Mouse (Mus musculus) midbrain, embryonic 10.5 days (tissue): ENCODE data around the gene Tuba4a. TPM values are rescaled to one million over a fixed set of nuclear protein-coding genes. Genes with fewer than 3 reads are reported as not detected.
A peak's percentile ranks its signal among the peaks of the same experiment; 100 is the strongest.

Source experiments
- DNase-seq: peaks from one replicate; pipeline ENCODE4 v3.0.0-alpha.2; 2017; ENCODE audit warnings: low spot score
- H3K27ac ChIP-seq: fragments of 300-500 bp; sonication (generic); replicated peaks from 2 replicates; pipeline ENCODE4 v1.5.1; 2016; ENCODE audit warnings: mild to moderate bottlenecking
- H3K27me3 ChIP-seq: fragments of 300-500 bp; sonication (generic); 2 replicates; pipeline ENCODE4 v1.6.1; 2016; ENCODE audit warnings: low read depth, mild to moderate bottlenecking; ENCODE audit not compliant: poor library complexity, severe bottlenecking
- H3K36me3 ChIP-seq: fragments of 300-500 bp; sonication (generic); 2 replicates; pipeline ENCODE4 v1.6.1; 2016; ENCODE audit warnings: mild to moderate bottlenecking, moderate library complexity
- H3K4me1 ChIP-seq: fragments of 300-500 bp; sonication (generic); 2 replicates; pipeline ENCODE4 v1.6.1; 2016
- H3K4me3 ChIP-seq: fragments of 300-500 bp; sonication (generic); 2 replicates; pipeline ENCODE4 v1.5.1; 2016; ENCODE audit warnings: mild to moderate bottlenecking, moderate library complexity
- H3K9me3 ChIP-seq: fragments of 300-500 bp; sonication (generic); replicated peaks from 2 replicates; pipeline ENCODE4 v1.6.1; 2016; ENCODE audit warnings: mild to moderate bottlenecking
- WGBS: fragments of 180-500 bp; shearing (Covaris S2); methylation state at CpG from one replicate; pipeline ENCODE4 v1.1.7; 2016; 5-methylcytosine and 5-hydroxymethylcytosine counted together
- polyA plus RNA-seq: library from polyadenylated mRNA; unstranded; fragments of >200 nt; fragmentation: Nextera tagmentation; extraction: Ambion mirVana; gene quantifications from 2 replicates; pipeline ENCODE4 v1.2.1, GENCODE M21; 2016

Tuba4a gene
- polyA plus RNA-seq, 1 experiment from 2014 or later = 10.0 TPM

- Histone ChIP-seq H3K27ac (no peak overlapping the region), H3K4me3 (peak overlapping the region; percentile 86; the same call in 1 of the 2 replicates), H3K27me3 (no peaks in the 10 kb centered on the region), H3K9me3 (no peaks in the 10 kb centered on the region), H3K4me1 (peaks cover 28% of the 10 kb centered on the region), H3K36me3 (peaks cover 35% of the 10 kb centered on the region)
- 63% methylated on average over 2 of the region's 2 CpGs for WGBS
- DNase-seq = no peak
These were observed 29.1 kb downstream of the Tuba4a start for GRCm38 (mm10) chr1:75190577-75190976.

DNA sequence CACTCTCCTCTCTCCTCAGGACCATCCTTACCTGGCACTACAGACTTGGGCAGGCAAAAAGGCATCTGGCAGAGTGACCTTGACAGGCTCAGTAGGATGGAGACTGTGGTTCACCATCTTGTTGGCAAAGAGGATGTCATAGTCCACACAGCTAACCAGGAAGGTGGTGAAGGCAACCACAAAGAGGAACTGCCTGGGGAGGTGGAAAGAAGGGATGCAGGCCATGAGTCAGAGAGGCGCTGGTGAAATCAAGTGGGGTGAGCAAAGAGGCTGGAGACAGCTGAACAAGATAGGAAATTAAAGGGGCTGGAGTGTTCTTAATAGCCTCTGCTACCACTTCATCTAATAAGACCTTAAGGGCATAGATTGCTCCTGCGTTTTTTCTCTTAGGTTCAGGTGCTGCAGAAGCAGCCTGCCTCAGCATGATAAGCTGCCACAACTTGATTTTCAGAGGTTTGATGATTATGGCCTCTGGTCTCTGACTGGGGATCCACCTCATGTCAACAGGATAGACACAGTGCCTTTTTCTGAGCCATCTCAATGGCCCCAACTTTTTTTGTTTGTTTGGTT lies 31.7 kb downstream of the Tuba4a start:
- no peak overlapping the region for H3K4me3 ChIP-seq
- H3K27ac ChIP-seq = no peak overlapping the region
- peaks cover 42% of the 10 kb centered on the region for H3K36me3 ChIP-seq
- no peaks in the 10 kb centered on the region for H3K27me3 ChIP-seq
- no peaks in the 10 kb centered on the region for H3K9me3 ChIP-seq
- no peak for DNase-seq
- 88% methylated on average over 2 of the region's 2 CpGs for WGBS
- peaks cover 22% of the 10 kb centered on the region for H3K4me1 ChIP-seq

DNA sequence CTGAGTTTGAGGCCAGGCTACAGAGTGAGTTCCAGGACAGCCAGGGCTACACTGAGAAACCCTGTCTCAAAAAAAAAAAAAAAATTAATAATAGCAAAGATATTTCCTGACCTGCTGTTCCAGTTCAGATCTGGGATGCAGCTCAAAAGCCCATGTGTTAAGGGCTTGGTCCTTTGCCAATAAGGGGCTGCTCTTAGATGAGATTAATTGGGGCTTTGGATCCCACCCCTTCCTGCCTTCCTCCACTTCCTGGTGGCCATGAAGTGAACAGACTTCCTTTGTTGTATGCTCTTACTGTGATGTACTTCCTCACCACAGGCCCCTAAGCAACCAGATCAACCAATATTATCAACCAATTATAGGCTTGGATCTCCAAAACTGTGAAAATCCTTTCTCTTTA lies 32.5 kb downstream of the Tuba4a start:
- Histone ChIP-seq H3K36me3 (peaks cover 51% of the 10 kb centered on the region), H3K9me3 (no peaks in the 10 kb centered on the region), H3K4me3 (no peak overlapping the region), H3K27ac (no peak overlapping the region), H3K4me1 (peaks cover 14% of the 10 kb centered on the region), H3K27me3 (no peaks in the 10 kb centered on the region)
- DNase-seq = no peak

- DNase-seq = no peak
- Histone ChIP-seq H3K4me3 (no peak overlapping the region), H3K27ac (no peak overlapping the region), H3K4me1 (peaks cover 8% of the 10 kb centered on the region), H3K36me3 (peaks cover 60% of the 10 kb centered on the region), H3K9me3 (no peaks in the 10 kb centered on the region), H3K27me3 (no peaks in the 10 kb centered on the region)
- 93% methylated on average over 11 of the region's 11 CpGs for WGBS
These were observed 34.2 kb downstream of the Tuba4a start for GRCm38 (mm10) chr1:75185495-75185894.

DNA sequence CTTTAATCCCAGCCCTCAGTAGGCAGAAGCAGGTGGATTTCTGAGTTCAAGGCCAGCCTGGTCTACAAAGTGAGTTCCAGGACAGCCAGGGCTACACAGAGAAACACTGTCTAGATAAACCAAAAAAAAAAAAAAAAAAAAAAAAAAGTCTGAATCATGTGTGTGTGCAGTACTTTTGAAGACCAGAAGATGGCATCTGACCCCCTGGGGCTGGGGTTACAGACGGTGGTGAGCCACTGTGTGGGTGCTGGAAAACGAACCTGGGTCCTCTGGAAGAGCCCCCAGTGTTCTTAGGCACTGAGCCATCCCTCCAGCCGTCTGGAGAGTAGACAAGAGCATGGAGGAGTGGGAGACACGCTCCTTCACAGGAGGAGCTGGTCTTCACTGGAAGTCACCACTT lies 37.5 kb downstream of the Tuba4a start:
- Histone ChIP-seq H3K27me3 (no peaks in the 10 kb centered on the region), H3K36me3 (peaks cover 60% of the 10 kb centered on the region), H3K4me1 (peaks cover 28% of the 10 kb centered on the region), H3K27ac (no peak overlapping the region), H3K4me3 (no peak overlapping the region), H3K9me3 (no peaks in the 10 kb centered on the region)
- no peak for DNase-seq
- WGBS = 81% methylated on average over 4 of the region's 4 CpGs

GRCm38 (mm10) chr1:75181377-75181870 lies 38.2 kb downstream of the Tuba4a start:
- Histone ChIP-seq H3K27me3 (no peaks in the 10 kb centered on the region), H3K36me3 (peaks cover 61% of the 10 kb centered on the region), H3K4me3 (no peak overlapping the region), H3K9me3 (no peaks in the 10 kb centered on the region), H3K27ac (no peak overlapping the region), H3K4me1 (peaks cover 28% of the 10 kb centered on the region)
- 82% methylated on average over 4 of the region's 4 CpGs for WGBS
- no peak for DNase-seq

DNA sequence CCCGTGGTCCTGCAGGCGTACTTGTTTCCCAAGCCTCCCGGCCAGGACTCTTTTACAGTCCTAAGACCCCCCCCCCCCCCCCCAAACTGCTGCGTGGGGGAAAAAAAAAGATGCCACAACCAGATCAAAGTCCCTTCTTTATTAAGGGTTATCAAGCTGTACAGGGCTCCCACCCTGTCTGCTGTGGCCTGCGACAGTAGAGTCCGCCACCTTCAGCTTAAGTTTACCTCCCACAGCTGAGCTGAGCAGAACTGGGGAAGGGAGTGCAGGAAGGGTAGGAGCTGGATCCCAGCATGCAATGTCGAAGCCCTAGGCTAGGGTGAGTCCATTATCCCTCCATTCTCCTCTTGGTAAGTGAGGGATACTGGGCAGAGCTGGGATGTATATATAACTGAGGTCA lies 38.9 kb downstream of the Tuba4a start:
- 32% methylated on average over 7 of the region's 7 CpGs for WGBS
- peak overlapping the region; percentile 64 for H3K4me3 ChIP-seq
- H3K27me3 ChIP-seq = no peaks in the 10 kb centered on the region
- H3K9me3 ChIP-seq = no peaks in the 10 kb centered on the region
- DNase-seq = no peak
- peaks cover 61% of the 10 kb centered on the region for H3K36me3 ChIP-seq
- H3K27ac ChIP-seq = peak overlapping the region; percentile 89
- H3K4me1 ChIP-seq = peaks cover 28% of the 10 kb centered on the region

- H3K4me3 ChIP-seq = peak within 1 kb of the TSS; percentile 64
- peak within 1 kb of the TSS; percentile 89 for H3K27ac ChIP-seq
- H3K9me3 ChIP-seq = no peaks in the 10 kb centered on the region
- peak; percentile 95 for DNase-seq
- H3K27me3 ChIP-seq = no peaks in the 10 kb centered on the region
- WGBS = under 1% methylated on average over 31 of the region's 31 CpGs
- peaks cover 28% of the 10 kb centered on the region for H3K4me1 ChIP-seq
- H3K36me3 ChIP-seq = peaks cover 61% of the 10 kb centered on the region
These were observed 39.5 kb downstream of the Tuba4a start, which contains the start of gene Abcb6 for GRCm38 (mm10) chr1:75180105-75180590. Gene Abcb6 (minus strand): TSS chr1:75180392.

GRCm38 (mm10) chr1:75179334-75180104 lies 40.1 kb downstream of the Tuba4a start:
- peaks cover 61% of the 10 kb centered on the region for H3K36me3 ChIP-seq
- peaks cover 28% of the 10 kb centered on the region for H3K4me1 ChIP-seq
- H3K9me3 ChIP-seq = no peaks in the 10 kb centered on the region
- peak overlapping the region; percentile 64 for H3K4me3 ChIP-seq
- no peak for DNase-seq
- H3K27ac ChIP-seq = peak overlapping the region; percentile 89
- 12% methylated on average over 23 of the region's 23 CpGs for WGBS
- H3K27me3 ChIP-seq = no peaks in the 10 kb centered on the region

GRCm38 (mm10) chr1:75168472-75169464 lies 50.9 kb downstream of the Tuba4a start, which contains the start of gene Zfand2b:
Gene Zfand2b (plus strand): TSS chr1:75168646.
- Histone ChIP-seq H3K9me3 (no peaks in the 10 kb centered on the region), H3K27ac (peak within 1 kb of the TSS; percentile 86), H3K4me1 (peaks cover 19% of the 10 kb centered on the region), H3K4me3 (peak within 1 kb of the TSS; percentile 77), H3K27me3 (no peaks in the 10 kb centered on the region), H3K36me3 (peaks cover 36% of the 10 kb centered on the region)
- peak; percentile 97 for DNase-seq
- 1% methylated on average over 59 of the region's 59 CpGs for whole genome bisulfite sequencing

- H3K9me3 ChIP-seq = no peaks in the 10 kb centered on the region
- peak overlapping the region; percentile 77 for H3K4me3 ChIP-seq
- no peak for DNase-seq
- H3K36me3 ChIP-seq = peaks cover 29% of the 10 kb centered on the region
- no peaks in the 10 kb centered on the region for H3K27me3 ChIP-seq
- H3K4me1 ChIP-seq = peaks cover 19% of the 10 kb centered on the region
- H3K27ac ChIP-seq = peak overlapping the region; percentile 86
- 8% methylated on average over 7 of the region's 7 CpGs for WGBS
These were observed 51.6 kb downstream of the Tuba4a start for GRCm38 (mm10) chr1:75168093-75168471.
